Mouse (Mus musculus) MEL (cell line): ENCODE data around the gene Rnf121. TPM values are rescaled to one million over a fixed set of nuclear protein-coding genes. Genes with fewer than 3 reads are reported as not detected.

ENCODE experiments used
- DNase-seq: peaks from one replicate; pipeline ENCODE4 v3.0.0; 2011; ENCODE audit warnings: low read depth, low spot score
- H3K27ac ChIP-seq: 2 replicates; pipeline ENCODE4 v1.5.1; 2012; ENCODE audit warnings: low read depth, mild to moderate bottlenecking, control low read depth, low read length, moderate library complexity; ENCODE audit not compliant: control insufficient read depth
- H3K27me3 ChIP-seq, 2 experiments: fragments of 150-350 bp in 1 of 2; sonication (generic) in 1 of 2; 2 replicates each; pipeline ENCODE4 v1.6.1; 2012; ENCODE audit warnings: low read length in 2 of 2, mild to moderate bottlenecking in 2 of 2, improper control_type of control experiment in 1 of 2, moderate library complexity in 1 of 2; ENCODE audit not compliant: insufficient read depth in 2 of 2, control insufficient read depth in 1 of 2
- H3K36me3 ChIP-seq, 2 experiments: 2 replicates each; pipeline ENCODE4 v1.6.1; 2012 to 2014; ENCODE audit warnings: low read length in 2 of 2, improper control_type of control experiment in 1 of 2, inconsistent platforms in 1 of 2, mild to moderate bottlenecking in 1 of 2; ENCODE audit not compliant: insufficient read depth in 2 of 2, control insufficient read depth in 1 of 2
- H3K4me1 ChIP-seq, 2 experiments: fragments of 150-350 bp in 1 of 2; sonication (generic) in 1 of 2; 2 replicates each; pipeline ENCODE4 v1.6.1; 2012; ENCODE audit warnings: low read length in 2 of 2, improper control_type of control experiment in 1 of 2, mild to moderate bottlenecking in 1 of 2; ENCODE audit not compliant: insufficient read depth in 2 of 2, control insufficient read depth in 1 of 2
- H3K4me3 ChIP-seq, 2 experiments: fragments of 150-350 bp in 1 of 2; sonication (generic) in 1 of 2; 2 replicates each; pipeline ENCODE4 v1.5.1; 2012; ENCODE audit warnings: low read depth in 2 of 2, low read length in 2 of 2, mild to moderate bottlenecking in 2 of 2, moderate library complexity in 2 of 2, control low read depth in 1 of 2, improper control_type of control experiment in 1 of 2; ENCODE audit not compliant: control insufficient read depth in 1 of 2, insufficient read depth in 1 of 2
- H3K79me2 ChIP-seq: 2 replicates; pipeline ENCODE4 v1.6.1; 2012; ENCODE audit warnings: mild to moderate bottlenecking, low read length, moderate library complexity; ENCODE audit not compliant: control insufficient read depth, poor library complexity, insufficient read depth
- H3K9ac ChIP-seq: 2 replicates; pipeline ENCODE4 v1.6.1; 2012; ENCODE audit warnings: low read depth, mild to moderate bottlenecking, control low read depth, low read length, moderate library complexity; ENCODE audit not compliant: control insufficient read depth, poor library complexity, severe bottlenecking
- H3K9me3 ChIP-seq: fragments of 150-350 bp; sonication (generic); replicated peaks from 2 replicates; pipeline ENCODE4 v1.6.1; 2012; ENCODE audit warnings: mild to moderate bottlenecking, low read length, improper control_type of control experiment, moderate library complexity; ENCODE audit not compliant: insufficient read depth
- BHLHE40 ChIP-seq: IDR thresholded peaks from 2 replicates; pipeline ENCODE4 v1.6.1; 2012; ENCODE audit warnings: low read depth, mild to moderate bottlenecking, inconsistent platforms, low read length, improper control_type of control experiment, borderline replicate concordance
- CHD2 ChIP-seq: IDR thresholded peaks from 2 replicates; pipeline ENCODE4 v1.6.1; 2011; ENCODE audit warnings: low read length, improper control_type of control experiment
- CTCF ChIP-seq, 3 experiments: IDR thresholded peaks in 2 of 3; conservative IDR thresholded peaks in 1 of 3; 2 replicates each; pipeline ENCODE4 v1.5.1; 2011 to 2012; ENCODE audit warnings: low read length in 3 of 3, low read depth in 2 of 3, mild to moderate bottlenecking in 2 of 3, improper control_type of control experiment in 1 of 3, inconsistent platforms in 1 of 3, mixed read lengths in 1 of 3, moderate library complexity in 1 of 3; ENCODE audit not compliant: control insufficient read depth in 1 of 3, insufficient read depth in 1 of 3, poor library complexity in 1 of 3, severe bottlenecking in 1 of 3
- ELF1 ChIP-seq: IDR thresholded peaks from 2 replicates; pipeline ENCODE4 v1.6.1; 2014; ENCODE audit warnings: low read depth, mild to moderate bottlenecking, inconsistent platforms, low read length, improper control_type of control experiment, moderate library complexity
- GATA1 ChIP-seq: IDR thresholded peaks from 2 replicates; pipeline ENCODE4 v1.6.1; 2011; ENCODE audit warnings: low read depth, low read length, improper control_type of control experiment
- HCFC1 ChIP-seq: IDR thresholded peaks from 2 replicates; pipeline ENCODE4 v1.6.1; 2012; ENCODE audit warnings: low read depth, mild to moderate bottlenecking, inconsistent platforms, low read length, improper control_type of control experiment, moderate library complexity
- MAX ChIP-seq: IDR thresholded peaks from 2 replicates; pipeline ENCODE4 v1.6.1; 2011; ENCODE audit warnings: low read length, improper control_type of control experiment
- MAZ ChIP-seq: IDR thresholded peaks from 2 replicates; pipeline ENCODE4 v1.6.1; 2012; ENCODE audit warnings: low read depth, mild to moderate bottlenecking, inconsistent platforms, low read length, improper control_type of control experiment
- MYC ChIP-seq: IDR thresholded peaks from 2 replicates; pipeline ENCODE4 v1.6.1; 2011; ENCODE audit warnings: low read depth, mild to moderate bottlenecking, low read length, improper control_type of control experiment, moderate library complexity
- NRF1 ChIP-seq: IDR thresholded peaks from 2 replicates; pipeline ENCODE4 v1.6.1; 2014; ENCODE audit warnings: low read depth, mild to moderate bottlenecking, inconsistent platforms, low read length, improper control_type of control experiment, moderate library complexity; ENCODE audit not compliant: poor library complexity, insufficient read depth, severe bottlenecking
- POLR2A ChIP-seq, 2 experiments: IDR thresholded peaks; 2 replicates each; pipeline ENCODE4 v1.6.1; 2011 to 2012; ENCODE audit warnings: low read length in 2 of 2, mild to moderate bottlenecking in 2 of 2, control low read depth in 1 of 2, improper control_type of control experiment in 1 of 2, low read depth in 1 of 2, moderate library complexity in 1 of 2; ENCODE audit not compliant: control insufficient read depth in 1 of 2, insufficient read depth in 1 of 2, poor library complexity in 1 of 2
- POLR2AphosphoS5 ChIP-seq: IDR thresholded peaks from 2 replicates; pipeline ENCODE4 v1.6.1; 2012; ENCODE audit warnings: low read depth, borderline replicate concordance, mild to moderate bottlenecking, inconsistent platforms, low read length, moderate library complexity, mixed read lengths
- RAD21 ChIP-seq: IDR thresholded peaks from 2 replicates; pipeline ENCODE4 v1.6.1; 2011; ENCODE audit warnings: mild to moderate bottlenecking, low read depth, low read length, improper control_type of control experiment
- RCOR1 ChIP-seq: IDR thresholded peaks from 2 replicates; pipeline ENCODE4 v1.6.1; 2012; ENCODE audit warnings: low read depth, mild to moderate bottlenecking, inconsistent platforms, low read length, improper control_type of control experiment
- SIN3A ChIP-seq: IDR thresholded peaks from 2 replicates; pipeline ENCODE4 v1.6.1; 2012; ENCODE audit warnings: low read length, improper control_type of control experiment, inconsistent platforms
- SMC3 ChIP-seq: IDR thresholded peaks from 2 replicates; pipeline ENCODE4 v1.6.1; 2011; ENCODE audit warnings: low read depth, low read length, improper control_type of control experiment
- USF2 ChIP-seq, 2 experiments: IDR thresholded peaks; 2 replicates each; pipeline ENCODE4 v1.6.1; 2011 to 2012; ENCODE audit warnings: improper control_type of control experiment in 2 of 2, low read length in 2 of 2, borderline replicate concordance in 1 of 2, inconsistent platforms in 1 of 2, low read depth in 1 of 2, mild to moderate bottlenecking in 1 of 2; ENCODE audit not compliant: insufficient read depth in 1 of 2
- ZC3H11A ChIP-seq: IDR thresholded peaks from 2 replicates; pipeline ENCODE4 v1.6.1; 2012; ENCODE audit warnings: low read depth, mild to moderate bottlenecking, inconsistent platforms, low read length, improper control_type of control experiment
- ZKSCAN1 ChIP-seq: IDR thresholded peaks from 2 replicates; pipeline ENCODE4 v1.6.1; 2012; ENCODE audit warnings: low read depth, mild to moderate bottlenecking, inconsistent platforms, low read length, improper control_type of control experiment, moderate library complexity
- ZMIZ1 ChIP-seq: IDR thresholded peaks from 2 replicates; pipeline ENCODE4 v1.6.1; 2012; ENCODE audit warnings: low read depth, mild to moderate bottlenecking, inconsistent platforms, low read length, improper control_type of control experiment, moderate library complexity
- polyA plus RNA-seq, 2 experiments: library from polyadenylated mRNA; stranded (reverse) in 1 of 2; unstranded in 1 of 2; fragments of >175 nt in 1 of 2; fragments of >200 nt in 1 of 2; gene quantifications; 2 replicates each; pipeline versions ENCODE4 v1.2.1 to v1.2.4; 2012; ENCODE audit warnings: low replicate concordance in 2 of 2, low read depth in 1 of 2; ENCODE audit not compliant: insufficient read length in 2 of 2, insufficient read depth in 1 of 2, missing spikeins in 1 of 2
- total RNA-seq: library from RNA; depleted of rRNA; stranded (reverse); fragments of 300-350 nt; gene quantifications from 2 replicates; pipeline ENCODE4 v1.2.3, GENCODE M21; 2012

Gene Rnf121
- total and polyA plus RNA-seq, 3 experiments, result 16.0 to 18.5 TPM; not detected in 1

- no peak for TF ChIP-seq SIN3A
- no peak for TF ChIP-seq POLR2AphosphoS5
- no peak for TF ChIP-seq MAZ
- TF ChIP-seq ZC3H11A, result 0 out of 2 replicates have a peak, but pooled peaks have one; percentile 33
- peak; percentile 49 for TF ChIP-seq RAD21
- TF ChIP-seq USF2 (IDR thresholded peaks at IDR 0.05; ENCODE audit: borderline replicate concordance in 1 of 2, insufficient read depth in 1 of 2, low read depth in 1 of 2, low read length in 2 of 2), result no peak
- TF ChIP-seq BHLHE40, result no peak
- TF ChIP-seq MAX, result no peak
- TF ChIP-seq CTCF (IDR thresholded peaks at IDR 0.05 in 2 of 3, conservative IDR thresholded peaks at IDR 0.05 in 1 of 3; ENCODE audit: control insufficient read depth in 1 of 3, insufficient read depth in 1 of 3, low read depth in 2 of 3, low read length in 3 of 3, poor library complexity in 1 of 3, severe bottlenecking in 1 of 3), result peak; percentile 85 to 96 (median 91)
- no peak for TF ChIP-seq GATA1
- peak; percentile 84 for TF ChIP-seq SMC3
- peaks cover 0 to 14% of the 10 kb centered on the region in 2 experiments; a peak in 2 of 4 replicates for H3K36me3 ChIP-seq
- H3K27me3 ChIP-seq, result no peaks in the 10 kb centered on the region
- no peaks in the 10 kb centered on the region for H3K4me1 ChIP-seq
- peak; percentile 76 for DNase-seq
- H3K27ac ChIP-seq, result no peak overlapping the region
- no peaks in the 10 kb centered on the region for H3K79me2 ChIP-seq
- no peaks in the 10 kb centered on the region for H3K9me3 ChIP-seq
- H3K4me3 ChIP-seq, result no peak overlapping the region
- H3K9ac ChIP-seq, result no peak overlapping the region
Measured at GRCm38 (mm10) chr7:101998194-101998927, 66.9 kb downstream of the Rnf121 start.

GRCm38 (mm10) chr7:101994241-101994640, 71.0 kb downstream of the Rnf121 start:
- Histone ChIP-seq H3K27me3 (no peaks in the 10 kb centered on the region), H3K9me3 (no peaks in the 10 kb centered on the region), H3K79me2 (no peaks in the 10 kb centered on the region), H3K36me3 (peaks cover 0 to 17% of the 10 kb centered on the region in 2 experiments; a peak in 2 of 4 replicates), H3K9ac (no peak overlapping the region), H3K4me1 (no peaks in the 10 kb centered on the region), H3K4me3 (no peak overlapping the region), H3K27ac (no peak overlapping the region)
- DNase-seq, result no peak
- TF ChIP-seq CHD2 (no peak), NRF1 (no peak), HCFC1 (no peak), RCOR1 (no peak), POLR2A (IDR thresholded peaks at IDR 0.05; ENCODE audit: control insufficient read depth in 1 of 2, insufficient read depth in 1 of 2, low read depth in 1 of 2, low read length in 2 of 2, poor library complexity in 1 of 2) (no peak), ZKSCAN1 (no peak), ZMIZ1 (no peak), ELF1 (no peak), MYC (no peak), USF2 (IDR thresholded peaks at IDR 0.05; ENCODE audit: borderline replicate concordance in 1 of 2, insufficient read depth in 1 of 2, low read depth in 1 of 2, low read length in 2 of 2) (no peak)
